Mouse (Mus musculus) CH12.LX (cell line): ENCODE measurements around the gene Rangrf.

ENCODE experiments used
- CTCF ChIP-seq, 2 experiments: IDR thresholded peaks in 1 of 2; conservative IDR thresholded peaks in 1 of 2; 2 replicates each; pipeline ENCODE4 v1.5.1; 2011 to 2012; ENCODE audit warnings: low read depth in 2 of 2, low read length in 2 of 2, improper control_type of control experiment in 1 of 2, inconsistent platforms in 1 of 2, mild to moderate bottlenecking in 1 of 2, moderate library complexity in 1 of 2
- EP300 ChIP-seq: IDR thresholded peaks from 2 replicates; pipeline ENCODE4 v1.6.1; 2011; ENCODE audit warnings: low read length, improper control_type of control experiment
- POLR2A ChIP-seq: IDR thresholded peaks from 2 replicates; pipeline ENCODE4 v1.6.1; 2011; ENCODE audit warnings: low read depth, mild to moderate bottlenecking, improper control_type of control experiment, low read length
- POLR2AphosphoS2 ChIP-seq: IDR thresholded peaks from 2 replicates; pipeline ENCODE4 v1.6.1; 2011; ENCODE audit warnings: low read depth, low read length, improper control_type of control experiment
- USF1 ChIP-seq: IDR thresholded peaks from 2 replicates; pipeline ENCODE4 v1.6.1; 2014; ENCODE audit warnings: low read depth, mild to moderate bottlenecking, inconsistent platforms, low read length, improper control_type of control experiment
- ZNF384 ChIP-seq: IDR thresholded peaks from 2 replicates; pipeline ENCODE4 v1.6.1; 2012; ENCODE audit warnings: low read depth, low read length, improper control_type of control experiment, inconsistent platforms

GRCm38 (mm10) chr11:68968752-68969151 is 6.2 kb downstream of the Rangrf start:
- TF ChIP-seq CTCF (conservative IDR thresholded peaks at IDR 0.05 in 1 of 2, IDR thresholded peaks at IDR 0.05 in 1 of 2; ENCODE audit: low read depth in 2 of 2, low read length in 2 of 2) = no peak
- TF ChIP-seq EP300 = no peak
- no peak for TF ChIP-seq ZNF384
- no peak for TF ChIP-seq POLR2A
- no peak for TF ChIP-seq USF1
- no peak for TF ChIP-seq POLR2AphosphoS2
